Mouse (Mus musculus) c-Kit-positive CD71-negative TER-119-negative erythroid progenitor cells, embryonic 14.5 days (primary cell): ENCODE results near the gene Slc51a.

Source experiments
- DNase-seq: peaks from one replicate; pipeline ENCODE4 v3.0.0-alpha.2; 2013; ENCODE audit warnings: low read depth

Gene Slc51a

GRCm38 (mm10) chr16:32430474-32431046 is 57.1 kb downstream of the Slc51a start, which contains the start of gene Pcyt1a:
TSS of gene Pcyt1a (plus strand) at chr16:32430921.
- peak; percentile 88 for DNase-seq

- no peak for DNase-seq
Measured at GRCm38 (mm10) chr16:32427506-32427905, 60.2 kb downstream of the Slc51a start.
